Mouse (Mus musculus) spleen, postnatal 10 days (tissue): ENCODE measurements around the gene Tbc1d15.
"Not testable (repeated sequence)": the region's sequence is repeated elsewhere in the genome, so short reads cannot be mapped to it uniquely, and the experiment has no call there.

Experiments used
- DNase-seq, 2 experiments: peaks; one replicate each; pipeline ENCODE4 v3.0.0; 2021 to 2022; ENCODE audit warnings: low spot score in 2 of 2

Tbc1d15 gene

DNA sequence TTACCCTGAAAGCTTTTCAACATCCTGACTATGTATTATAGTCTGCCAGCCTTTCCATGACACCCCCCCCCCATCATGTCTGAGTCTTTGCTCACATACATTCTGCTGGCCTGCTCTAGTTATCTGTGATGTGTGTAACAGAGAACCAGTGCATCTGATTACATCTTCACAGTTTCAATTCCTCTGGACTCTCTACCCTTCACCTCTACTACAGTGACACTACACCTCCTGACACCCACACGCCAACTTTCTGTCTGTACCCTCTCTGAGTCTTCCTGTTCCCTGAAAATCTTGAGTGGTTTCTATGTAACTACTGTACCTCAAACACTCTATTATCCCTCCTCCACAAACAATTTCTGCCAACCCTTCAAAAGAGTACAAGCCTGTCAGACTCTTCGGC lies 5.8 kb downstream of the Tbc1d15 start:
- DNase-seq = no peak

DNA sequence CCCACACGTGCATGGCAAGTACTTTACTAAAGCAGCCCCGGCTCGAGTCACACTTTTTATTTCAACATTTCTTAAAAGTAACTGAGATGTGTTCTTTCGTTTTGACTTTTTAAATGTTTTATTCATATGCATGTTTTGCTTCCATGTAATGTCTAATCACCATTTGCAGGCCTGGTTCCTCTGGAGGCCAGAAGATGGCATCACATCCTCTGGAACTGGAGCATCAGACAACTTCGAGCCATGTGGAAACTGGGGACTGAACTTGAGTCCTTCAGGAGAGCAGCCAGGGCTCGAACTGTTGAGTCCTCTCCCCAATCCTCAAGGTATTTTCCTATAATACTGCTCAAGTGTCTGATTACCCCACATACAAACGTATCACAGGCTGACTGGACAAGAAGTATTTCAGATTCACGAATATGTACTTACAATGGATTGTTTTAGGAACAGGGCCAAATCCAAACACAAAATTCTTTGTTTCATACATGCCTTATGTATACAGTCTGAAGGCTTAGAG lies 10.1 kb downstream of the Tbc1d15 start:
- DNase-seq = no peak

DNA sequence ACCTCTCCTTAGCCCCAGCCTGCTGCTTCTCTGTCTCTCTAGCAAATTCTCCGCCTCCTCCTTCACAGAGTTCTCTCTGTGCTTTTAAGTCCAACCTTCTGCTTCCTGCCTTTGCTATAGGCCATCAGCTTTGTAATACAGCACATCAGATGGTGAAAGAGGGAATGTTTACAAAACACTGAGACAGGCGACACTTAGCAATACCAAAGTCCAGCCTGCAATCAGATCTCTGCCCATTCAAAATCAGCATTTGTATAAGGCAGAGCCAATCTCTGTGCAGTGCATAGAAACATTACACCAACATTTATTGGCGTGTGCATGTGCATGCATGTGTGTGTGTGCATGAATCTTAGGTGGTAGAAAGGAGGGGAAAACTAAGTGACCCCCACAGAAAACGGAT lies 13.3 kb downstream of the Tbc1d15 start:
- DNase-seq = no peak

DNA sequence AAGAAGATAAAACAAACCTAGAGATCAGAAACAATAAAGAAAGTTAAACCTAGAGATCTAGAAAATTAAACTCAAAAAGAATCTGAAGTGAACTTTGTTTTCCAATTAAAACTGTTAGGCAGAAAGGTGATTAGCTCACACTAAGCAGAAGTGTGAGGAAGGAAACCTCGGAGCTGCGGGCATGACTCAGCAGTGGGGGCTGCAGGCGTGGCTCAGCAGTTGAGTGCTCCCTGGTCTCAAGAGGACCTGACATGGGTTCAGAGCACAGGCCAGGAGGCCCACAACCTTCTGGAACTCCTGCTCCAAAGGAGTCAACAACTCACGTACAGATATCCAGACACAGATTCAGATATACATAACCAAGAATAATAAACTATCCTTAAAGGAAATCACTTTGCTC lies 14.5 kb downstream of the Tbc1d15 start:
- DNase-seq = no peak

DNA sequence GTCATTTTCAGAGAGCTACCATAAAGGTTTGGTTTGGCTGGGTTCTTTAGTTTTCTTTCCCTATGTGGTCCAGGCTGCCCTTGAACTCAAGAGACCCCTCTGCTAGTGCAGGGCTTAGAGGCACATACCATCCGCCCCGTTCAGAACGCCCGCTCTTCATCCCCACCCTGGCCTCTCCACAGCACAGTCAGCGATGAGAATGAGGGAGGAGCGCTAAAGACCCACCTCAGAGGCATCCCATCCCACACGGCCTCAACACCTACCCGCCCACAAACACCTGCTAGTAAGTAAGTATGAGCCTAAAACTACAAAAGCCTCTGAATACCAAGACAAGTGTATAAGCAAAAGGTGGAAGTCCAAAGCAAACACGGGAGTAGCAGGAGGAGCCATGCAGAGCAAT lies 15.8 kb downstream of the Tbc1d15 start:
- DNase-seq = no peak

- no peak for DNase-seq
Observed at GRCm38 (mm10) chr10:115233798-115234197, 17.5 kb downstream of the Tbc1d15 start.

DNA sequence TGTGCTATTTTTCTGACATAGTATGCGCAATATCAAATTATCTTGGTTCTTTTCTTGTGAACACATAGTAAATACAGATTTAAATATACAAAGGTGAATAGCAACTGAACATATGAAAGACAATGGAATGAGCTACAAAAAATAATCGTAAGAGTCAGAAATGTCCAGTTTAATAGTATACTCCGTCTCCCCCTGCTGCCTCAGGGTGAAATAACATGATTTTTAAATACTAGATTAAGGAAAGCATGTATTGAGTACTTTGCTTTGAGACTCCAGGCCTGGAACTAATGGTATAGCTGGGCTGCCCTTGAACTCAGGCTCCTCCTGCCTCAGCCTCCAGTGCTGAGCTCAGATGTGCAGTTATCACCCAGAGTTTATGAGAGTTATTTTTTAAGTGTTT lies 18.8 kb downstream of the Tbc1d15 start:
- no peak for DNase-seq

GRCm38 (mm10) chr10:115229023-115229422 lies 22.2 kb downstream of the Tbc1d15 start:
- no peak for DNase-seq

DNA sequence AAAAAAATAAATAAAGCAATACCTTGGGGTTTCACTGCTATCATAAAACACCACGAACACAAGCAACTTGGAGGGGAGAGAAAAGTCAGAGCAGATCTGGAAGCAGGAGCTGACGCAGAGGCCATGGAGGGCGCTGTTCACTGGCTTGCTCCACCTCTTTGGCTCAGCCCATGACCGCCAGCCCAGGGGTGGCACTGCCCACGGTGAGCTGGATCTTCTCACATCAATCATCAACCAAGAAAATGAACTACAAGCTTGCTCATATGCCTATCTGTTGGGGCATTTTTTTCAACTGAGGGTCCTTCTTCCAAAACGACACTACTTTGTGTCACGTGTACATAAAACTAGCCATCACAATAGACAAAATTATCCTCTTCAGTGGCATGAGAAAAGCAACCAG lies 24.7 kb downstream of the Tbc1d15 start:
- no peak for DNase-seq

DNA sequence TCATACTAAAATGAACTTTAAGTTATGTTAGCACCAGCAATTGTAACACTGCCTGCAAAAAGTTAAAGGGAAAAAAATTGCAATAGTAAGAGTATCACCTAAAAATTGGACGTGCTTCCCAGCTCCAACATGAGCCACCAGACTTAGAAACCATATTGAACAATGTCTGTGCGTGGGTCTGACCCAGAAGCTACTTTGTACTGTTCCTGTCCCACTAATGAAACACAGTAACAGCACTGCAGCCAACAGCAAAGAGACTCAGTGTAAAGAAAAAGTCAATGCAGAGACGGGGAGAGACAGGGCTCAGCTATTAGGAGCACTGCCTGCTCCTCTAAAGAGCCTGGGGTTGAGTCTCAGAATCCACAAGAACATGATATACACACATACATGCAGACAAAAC lies 27.4 kb downstream of the Tbc1d15 start:
- DNase-seq = no peak

- no peak for DNase-seq
Observed at GRCm38 (mm10) chr10:115212916-115213580, 38.2 kb downstream of the Tbc1d15 start.

- DNase-seq = no peak
Observed at GRCm38 (mm10) chr10:115205825-115206224, 45.4 kb downstream of the Tbc1d15 start.

DNA sequence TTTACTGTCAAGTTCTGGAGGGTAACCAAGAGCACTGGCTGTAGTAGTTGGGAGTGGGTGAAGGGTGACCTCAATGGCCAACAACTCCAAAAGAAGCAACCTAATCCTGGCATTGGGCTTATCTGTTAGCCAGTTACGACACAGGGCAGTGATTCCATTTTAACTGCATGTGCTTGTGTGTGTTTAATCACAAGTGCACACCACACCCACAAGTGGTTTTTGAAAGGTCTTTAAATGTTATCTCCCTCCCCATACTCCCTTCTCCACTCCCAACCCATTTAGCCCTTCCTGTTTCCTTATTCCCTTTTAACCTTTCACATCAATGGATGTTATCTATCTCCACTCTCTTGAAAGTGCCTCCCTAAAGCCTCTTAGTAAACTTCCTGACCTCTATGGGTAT lies 46.0 kb downstream of the Tbc1d15 start:
- no peak for DNase-seq

GRCm38 (mm10) chr10:115191214-115191613 lies 60.1 kb downstream of the Tbc1d15 start:
- no peak for DNase-seq

DNA sequence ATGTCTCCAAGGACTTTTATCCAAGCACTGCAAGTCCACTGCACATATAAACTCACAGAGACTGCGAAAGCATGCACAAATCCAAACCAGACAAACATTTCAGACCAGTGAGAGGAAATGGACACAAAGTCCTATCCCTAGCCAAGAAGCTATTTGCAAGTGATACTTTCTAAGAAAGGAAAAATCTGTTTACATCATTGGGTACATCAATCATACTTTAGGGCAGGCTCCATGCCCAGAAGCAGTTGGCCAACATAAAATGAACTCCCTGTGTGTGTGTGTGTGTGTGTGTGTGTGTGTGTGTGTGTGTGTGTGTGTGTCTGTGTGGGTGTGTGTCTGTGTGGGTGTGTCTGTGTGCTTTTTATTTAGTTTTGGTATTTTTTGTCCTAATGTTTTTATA lies 63.9 kb downstream of the Tbc1d15 start:
- DNase-seq = no peak

DNA sequence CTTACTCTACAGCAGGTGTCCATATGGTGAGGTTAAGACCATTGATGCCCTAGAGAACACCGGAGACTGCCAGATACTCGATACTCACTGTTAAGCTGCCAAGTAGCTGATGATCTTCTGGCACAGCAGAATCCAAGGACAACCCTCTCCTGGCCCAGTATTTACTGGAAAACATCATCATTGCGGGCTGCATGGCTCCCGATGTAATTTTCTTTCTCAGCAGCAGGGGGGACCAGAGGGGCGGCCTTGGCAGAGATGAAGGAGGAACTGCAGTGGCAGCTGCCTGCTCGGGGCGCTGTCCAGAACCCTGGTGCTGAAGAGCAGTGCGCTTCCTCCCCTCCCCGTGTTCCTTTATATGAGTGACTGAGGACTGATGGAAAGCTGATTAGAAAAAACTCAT lies 66.6 kb downstream of the Tbc1d15 start, which contains the start of gene Tph2:
Gene Tph2, minus strand, starts transcription at position 326 of the 400 bp plus-strand sequence.
- DNase-seq = peak; percentile 26 to 81

- no peak for DNase-seq
Observed at GRCm38 (mm10) chr10:115181034-115181433, 70.2 kb downstream of the Tbc1d15 start.

- DNase-seq = not testable (repeated sequence)
Observed at GRCm38 (mm10) chr10:115178019-115178418, 73.2 kb downstream of the Tbc1d15 start.

DNA sequence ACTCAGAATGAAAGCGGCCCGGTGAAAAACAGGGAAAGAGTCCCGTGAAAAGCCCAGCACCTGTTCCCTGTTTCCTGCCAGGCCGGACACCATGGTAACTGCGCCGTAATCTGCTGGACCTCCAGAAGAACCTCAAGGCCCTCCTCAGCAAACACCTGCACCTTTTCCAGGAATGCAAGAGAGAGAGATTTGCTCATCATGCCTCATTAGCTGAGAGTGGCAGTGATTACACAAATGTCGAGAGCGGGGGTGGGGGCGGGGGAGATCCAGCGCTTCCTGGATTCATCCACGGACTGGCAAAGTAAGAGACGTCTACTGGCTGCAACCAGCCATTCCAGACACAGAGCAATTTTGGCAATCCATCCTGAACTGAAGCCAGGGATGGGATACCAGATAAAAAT lies 75.7 kb downstream of the Tbc1d15 start:
- DNase-seq = no peak

GRCm38 (mm10) chr10:115173336-115173735 lies 77.9 kb downstream of the Tbc1d15 start:
- no peak for DNase-seq

- DNase-seq = peak in 1 of 2 experiments; percentile 20
Observed at GRCm38 (mm10) chr10:115171351-115171818, 79.9 kb downstream of the Tbc1d15 start.

- no peak for DNase-seq
Observed at GRCm38 (mm10) chr10:115170496-115171350, 80.5 kb downstream of the Tbc1d15 start.

GRCm38 (mm10) chr10:115169410-115169809 lies 81.9 kb downstream of the Tbc1d15 start:
- DNase-seq = no peak
